Mouse (Mus musculus) ES-Bruce4 (cell line): ENCODE results near the gene Rab13. TPM values are rescaled to one million over a fixed set of nuclear protein-coding genes. Genes with fewer than 3 reads are reported as not detected.

ENCODE experiments used
- H3K27ac ChIP-seq: 2 replicates; pipeline ENCODE4 v1.5.1; 2012; ENCODE audit warnings: low read length, inconsistent platforms; ENCODE audit not compliant: insufficient read depth
- H3K27me3 ChIP-seq: 2 replicates; pipeline ENCODE4 v1.6.1; 2012; ENCODE audit warnings: mild to moderate bottlenecking, low read length, inconsistent platforms; ENCODE audit not compliant: control insufficient read depth, poor library complexity, insufficient read depth, severe bottlenecking
- H3K36me3 ChIP-seq: 2 replicates; pipeline ENCODE4 v1.6.1; 2012; ENCODE audit warnings: inconsistent platforms, mild to moderate bottlenecking, low read length, moderate library complexity; ENCODE audit not compliant: control insufficient read depth, poor library complexity, insufficient read depth, severe bottlenecking
- H3K4me1 ChIP-seq: one replicate; pipeline ENCODE4 v1.8.1; 2011; ENCODE audit warnings: low read length; ENCODE audit not compliant: control insufficient read depth, insufficient read depth
- H3K4me3 ChIP-seq: 2 replicates; pipeline ENCODE4 v1.5.1; 2011; ENCODE audit warnings: low read depth, mild to moderate bottlenecking, low read length
- H3K9ac ChIP-seq: 2 replicates; pipeline ENCODE4 v1.6.1; 2012; ENCODE audit warnings: low read depth, mild to moderate bottlenecking, inconsistent platforms; ENCODE audit not compliant: poor library complexity, severe bottlenecking
- H3K9me3 ChIP-seq: replicated peaks from 2 replicates; pipeline ENCODE4 v1.6.1; 2012; ENCODE audit warnings: mild to moderate bottlenecking, low read length, inconsistent platforms; ENCODE audit not compliant: control insufficient read depth, poor library complexity, insufficient read depth, severe bottlenecking
- CTCF ChIP-seq: IDR thresholded peaks from one replicate; pipeline ENCODE4 v1.8.1; 2011; ENCODE audit warnings: low read depth, low read length
- EP300 ChIP-seq: IDR thresholded peaks from 2 replicates; pipeline ENCODE4 v1.6.1; 2011; ENCODE audit warnings: low read depth, low read length; ENCODE audit not compliant: insufficient read depth
- POLR2A ChIP-seq: IDR thresholded peaks from one replicate; pipeline ENCODE4 v1.8.1; 2011; ENCODE audit warnings: low read length; ENCODE audit not compliant: insufficient read depth
- polyA plus RNA-seq: library from polyadenylated mRNA; stranded (reverse); fragments of >200 nt; gene quantifications from 2 replicates; pipeline ENCODE4 v1.2.4, GENCODE M21; 2011; ENCODE audit warnings: low read depth; ENCODE audit not compliant: missing spikeins, insufficient read depth, insufficient read length

Gene Rab13
- polyA plus RNA-seq, 1 experiment = 12.4 TPM

GRCm38 (mm10) chr3:90266901-90267775, 53.6 kb downstream of the Rab13 start:
- Histone ChIP-seq H3K27ac (no peak overlapping the region), H3K4me3 (no peak overlapping the region), H3K36me3 (no peaks in the 10 kb centered on the region; the same call in 1 of the 2 replicates), H3K4me1 (no peaks in the 10 kb centered on the region), H3K9me3 (no peaks in the 10 kb centered on the region), H3K9ac (peak overlapping the region; percentile 90; the same call in 1 of the 2 replicates), H3K27me3 (no peaks in the 10 kb centered on the region)
- no peak for TF ChIP-seq EP300
- TF ChIP-seq CTCF = no peak
- TF ChIP-seq POLR2A = no peak

DNA sequence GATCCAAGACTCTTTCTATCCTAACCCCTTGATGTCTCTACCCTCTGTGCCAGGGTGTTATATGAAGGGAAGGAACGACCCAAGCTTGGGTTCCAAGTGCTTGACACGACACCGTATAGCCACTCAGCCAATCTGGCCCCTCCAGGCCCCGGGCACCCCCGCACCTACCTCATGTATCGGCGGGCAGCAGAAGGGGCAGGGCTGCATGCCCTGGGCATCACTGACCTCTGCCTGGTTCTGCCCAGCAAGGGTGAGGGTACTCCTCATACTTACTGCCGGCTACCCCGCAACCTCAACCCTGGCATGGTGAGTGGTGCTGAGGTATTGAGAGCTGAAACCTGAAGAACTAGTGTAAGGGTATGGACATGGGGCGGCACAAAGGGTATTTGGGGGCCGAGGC, 54.7 kb downstream of the Rab13 start:
- H3K27ac ChIP-seq = no peak overlapping the region
- no peaks in the 10 kb centered on the region; the same call in 1 of the 2 replicates for H3K36me3 ChIP-seq
- no peak overlapping the region for H3K9ac ChIP-seq
- no peak for TF ChIP-seq POLR2A
- no peak for TF ChIP-seq CTCF
- no peak for TF ChIP-seq EP300
- H3K9me3 ChIP-seq = no peaks in the 10 kb centered on the region
- H3K27me3 ChIP-seq = no peaks in the 10 kb centered on the region
- H3K4me1 ChIP-seq = no peaks in the 10 kb centered on the region
- H3K4me3 ChIP-seq = no peak overlapping the region

DNA sequence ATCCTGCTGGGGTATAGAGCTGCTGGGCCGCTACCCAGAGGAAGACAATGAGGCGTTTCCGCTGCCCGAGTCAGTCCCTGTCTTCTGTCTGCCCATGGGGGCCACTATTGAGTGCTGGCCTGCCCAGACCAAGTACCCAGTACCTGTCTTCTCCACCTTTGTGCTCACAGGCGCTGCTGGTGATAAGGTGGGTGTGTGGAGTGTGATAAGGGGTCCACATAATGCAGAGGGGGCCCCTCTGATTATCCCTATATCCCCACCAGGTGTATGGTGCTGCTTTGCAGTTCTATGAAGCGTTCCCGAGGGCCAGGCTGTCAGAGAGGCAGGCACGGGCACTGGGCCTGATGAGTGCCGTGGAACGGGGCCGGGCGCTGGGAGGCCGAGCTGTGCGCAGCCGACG, 55.5 kb downstream of the Rab13 start:
- Histone ChIP-seq H3K4me1 (no peaks in the 10 kb centered on the region), H3K27me3 (no peaks in the 10 kb centered on the region), H3K36me3 (no peaks in the 10 kb centered on the region), H3K27ac (no peak overlapping the region), H3K9ac (no peak overlapping the region), H3K4me3 (no peak overlapping the region), H3K9me3 (no peaks in the 10 kb centered on the region)
- TF ChIP-seq POLR2A (no peak), CTCF (no peak), EP300 (no peak)

DNA sequence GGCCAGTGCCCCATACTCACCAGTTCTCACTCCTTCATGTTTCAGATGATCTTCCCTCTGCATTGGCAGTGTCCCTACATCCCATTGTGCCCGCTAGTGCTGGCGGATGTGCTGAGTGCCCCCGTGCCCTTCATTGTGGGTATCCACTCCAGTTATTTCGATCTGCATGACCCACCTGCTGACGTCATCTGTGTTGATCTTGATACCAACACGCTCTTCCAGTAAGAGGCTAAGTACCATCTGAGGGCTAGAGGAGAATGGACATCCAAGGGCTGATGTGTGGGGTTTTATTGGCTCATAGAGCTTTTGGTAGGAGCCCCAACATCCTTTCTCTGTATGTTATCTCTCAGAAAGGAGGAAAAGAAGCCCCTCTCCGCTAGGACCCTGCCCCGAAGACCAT, 57.3 kb downstream of the Rab13 start:
- Histone ChIP-seq H3K9ac (no peak overlapping the region), H3K27ac (no peak overlapping the region), H3K4me1 (no peaks in the 10 kb centered on the region), H3K4me3 (no peak overlapping the region), H3K27me3 (no peaks in the 10 kb centered on the region), H3K36me3 (no peaks in the 10 kb centered on the region), H3K9me3 (no peaks in the 10 kb centered on the region)
- TF ChIP-seq EP300 = no peak
- TF ChIP-seq POLR2A = no peak
- TF ChIP-seq CTCF = no peak

GRCm38 (mm10) chr3:90272170-90272569, 58.7 kb downstream of the Rab13 start:
- Histone ChIP-seq H3K9me3 (no peaks in the 10 kb centered on the region), H3K27me3 (no peaks in the 10 kb centered on the region), H3K9ac (no peak overlapping the region), H3K4me3 (no peak overlapping the region), H3K4me1 (no peaks in the 10 kb centered on the region), H3K27ac (no peak overlapping the region), H3K36me3 (no peaks in the 10 kb centered on the region)
- no peak for TF ChIP-seq EP300
- TF ChIP-seq POLR2A = no peak
- no peak for TF ChIP-seq CTCF

DNA sequence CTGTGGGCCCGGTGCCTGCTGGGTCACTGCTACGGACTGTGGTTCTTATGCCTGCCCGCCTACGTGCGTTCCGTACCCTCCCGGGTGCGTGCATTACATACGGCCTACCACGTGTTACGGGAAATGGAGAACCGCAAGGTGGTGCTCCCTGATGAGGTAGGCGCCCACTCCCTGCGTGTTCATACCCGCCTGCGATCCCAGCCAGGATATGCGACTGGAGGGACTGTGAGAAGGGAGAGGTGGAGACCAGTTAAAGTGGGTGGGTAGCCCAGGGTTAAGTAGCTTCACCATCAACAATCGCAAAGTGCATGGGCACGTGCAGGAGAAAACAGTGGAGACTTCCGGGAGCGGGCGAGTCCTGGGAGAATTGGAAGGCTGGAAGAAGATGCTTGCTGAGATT, 60.4 kb downstream of the Rab13 start:
- H3K9ac ChIP-seq = no peak overlapping the region
- no peaks in the 10 kb centered on the region for H3K36me3 ChIP-seq
- H3K4me3 ChIP-seq = peak overlapping the region; percentile 2; the same call in 1 of the 2 replicates
- H3K27ac ChIP-seq = no peak overlapping the region
- H3K9me3 ChIP-seq = no peaks in the 10 kb centered on the region
- TF ChIP-seq EP300 (no peak), CTCF (no peak), POLR2A (no peak)
- no peaks in the 10 kb centered on the region for H3K27me3 ChIP-seq
- no peaks in the 10 kb centered on the region for H3K4me1 ChIP-seq
